Mouse (Mus musculus) heart, postnatal 4 days (tissue): ENCODE results near the gene Rai1. TPM values are rescaled to one million over a fixed set of nuclear protein-coding genes. Genes with fewer than 3 reads are reported as not detected.

Source experiments
- DNase-seq: peaks from one replicate; pipeline ENCODE4 v3.0.0; 2021
- total RNA-seq, 2 experiments: library from RNA; stranded (reverse); gene quantifications; 2 replicates each; pipeline ENCODE4 v1.2.3; 2021

Gene Rai1
- total RNA-seq, 2 experiments from 2014 or later: 50.6 to 58.0 TPM

GRCm38 (mm10) chr11:60127863-60128512 is 23.2 kb downstream of the Rai1 start:
- DNase-seq: no peak

- DNase-seq: no peak
Measured at GRCm38 (mm10) chr11:60130516-60130915, 25.7 kb downstream of the Rai1 start.

- DNase-seq: no peak
Measured at GRCm38 (mm10) chr11:60132061-60132460, 27.2 kb downstream of the Rai1 start.

- no peak for DNase-seq
Measured at GRCm38 (mm10) chr11:60136491-60136890, 31.7 kb downstream of the Rai1 start.

GRCm38 (mm10) chr11:60137170-60137569 is 32.4 kb downstream of the Rai1 start:
- DNase-seq: no peak

- DNase-seq: peak; percentile 22
Measured at GRCm38 (mm10) chr11:60139141-60139733, 34.4 kb downstream of the Rai1 start.

- DNase-seq: peak; percentile 73
Measured at GRCm38 (mm10) chr11:60139734-60140371, 35.0 kb downstream of the Rai1 start.

GRCm38 (mm10) chr11:60140586-60141284 is 35.9 kb downstream of the Rai1 start:
- peak; percentile 29 for DNase-seq

- peak; percentile 18 for DNase-seq
Measured at GRCm38 (mm10) chr11:60141285-60141608, 36.4 kb downstream of the Rai1 start.

- DNase-seq: no peak
Measured at GRCm38 (mm10) chr11:60143086-60143485, 38.3 kb downstream of the Rai1 start.

- DNase-seq: no peak
Measured at GRCm38 (mm10) chr11:60146170-60146569, 41.4 kb downstream of the Rai1 start.

GRCm38 (mm10) chr11:60148591-60148990 is 43.8 kb downstream of the Rai1 start:
- DNase-seq: no peak

- DNase-seq: no peak
Measured at GRCm38 (mm10) chr11:60149086-60149485, 44.3 kb downstream of the Rai1 start.

- DNase-seq: no peak
Measured at GRCm38 (mm10) chr11:60150677-60151076, 45.9 kb downstream of the Rai1 start.

- no peak for DNase-seq
Measured at GRCm38 (mm10) chr11:60152339-60152738, 47.5 kb downstream of the Rai1 start.

GRCm38 (mm10) chr11:60153936-60154335 is 49.1 kb downstream of the Rai1 start:
- no peak for DNase-seq

- no peak for DNase-seq
Measured at GRCm38 (mm10) chr11:60155690-60156089, 50.9 kb downstream of the Rai1 start.

GRCm38 (mm10) chr11:60158271-60158670 is 53.5 kb downstream of the Rai1 start:
- no peak for DNase-seq

- DNase-seq: no peak
Measured at GRCm38 (mm10) chr11:60159955-60160354, 55.1 kb downstream of the Rai1 start.

GRCm38 (mm10) chr11:60160454-60161114 is 55.8 kb downstream of the Rai1 start:
- DNase-seq: no peak

- DNase-seq: no peak
Measured at GRCm38 (mm10) chr11:60161146-60161874, 56.5 kb downstream of the Rai1 start.

GRCm38 (mm10) chr11:60162547-60162946 is 57.7 kb downstream of the Rai1 start:
- DNase-seq: no peak
